Mouse (Mus musculus) CH12.LX (cell line): ENCODE results near the gene Pdcd4.

Source experiments
- CTCF ChIP-seq, 2 experiments: IDR thresholded peaks in 1 of 2; conservative IDR thresholded peaks in 1 of 2; 2 replicates each; pipeline ENCODE4 v1.5.1; 2011 to 2012; ENCODE audit warnings: low read depth in 2 of 2, low read length in 2 of 2, improper control_type of control experiment in 1 of 2, inconsistent platforms in 1 of 2, mild to moderate bottlenecking in 1 of 2, moderate library complexity in 1 of 2
- E2F4 ChIP-seq: IDR thresholded peaks from 2 replicates; pipeline ENCODE4 v1.6.1; 2011; ENCODE audit warnings: low read depth, low read length, improper control_type of control experiment; ENCODE audit not compliant: insufficient replicate concordance
- MAX ChIP-seq: IDR thresholded peaks from 2 replicates; pipeline ENCODE4 v1.6.1; 2011; ENCODE audit warnings: low read length, improper control_type of control experiment
- MYC ChIP-seq: IDR thresholded peaks from 2 replicates; pipeline ENCODE4 v1.6.1; 2011; ENCODE audit warnings: low read depth, mild to moderate bottlenecking, improper control_type of control experiment, low read length
- NRF1 ChIP-seq: IDR thresholded peaks from 2 replicates; pipeline ENCODE4 v1.6.1; 2014; ENCODE audit warnings: low read depth, mild to moderate bottlenecking, inconsistent platforms, low read length, improper control_type of control experiment, moderate library complexity

DNA sequence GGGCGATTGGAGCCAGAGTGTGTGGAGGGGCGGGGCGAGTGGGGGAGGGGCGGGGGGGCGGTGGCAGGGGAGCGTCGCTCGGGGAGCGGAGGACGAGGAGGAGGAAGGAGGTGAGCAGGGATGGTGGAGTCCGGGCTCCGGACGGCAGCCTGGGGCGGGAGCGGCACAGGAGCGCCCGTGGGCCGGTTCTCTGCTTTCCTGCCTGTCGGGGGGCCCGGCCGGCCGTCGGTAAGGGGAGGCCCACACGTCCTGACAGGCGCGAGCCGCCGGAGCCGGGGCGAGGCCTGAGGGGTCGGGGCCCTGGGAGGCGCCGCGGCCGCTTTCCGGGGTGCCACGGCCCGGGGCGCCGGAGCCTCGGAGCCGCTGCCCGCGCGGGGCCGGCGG lies 52.7 kb downstream of the Pdcd4 start:
- TF ChIP-seq MYC = no peak
- TF ChIP-seq E2F4 = no peak
- no peak for TF ChIP-seq MAX
- no peak for TF ChIP-seq CTCF (conservative IDR thresholded peaks at IDR 0.05 in 1 of 2, IDR thresholded peaks at IDR 0.05 in 1 of 2; ENCODE audit: low read depth in 2 of 2, low read length in 2 of 2)
- TF ChIP-seq NRF1 = no peak
